7 mouse cellular contexts compared by ENCODE assay signal in the genomic region with DNA sequence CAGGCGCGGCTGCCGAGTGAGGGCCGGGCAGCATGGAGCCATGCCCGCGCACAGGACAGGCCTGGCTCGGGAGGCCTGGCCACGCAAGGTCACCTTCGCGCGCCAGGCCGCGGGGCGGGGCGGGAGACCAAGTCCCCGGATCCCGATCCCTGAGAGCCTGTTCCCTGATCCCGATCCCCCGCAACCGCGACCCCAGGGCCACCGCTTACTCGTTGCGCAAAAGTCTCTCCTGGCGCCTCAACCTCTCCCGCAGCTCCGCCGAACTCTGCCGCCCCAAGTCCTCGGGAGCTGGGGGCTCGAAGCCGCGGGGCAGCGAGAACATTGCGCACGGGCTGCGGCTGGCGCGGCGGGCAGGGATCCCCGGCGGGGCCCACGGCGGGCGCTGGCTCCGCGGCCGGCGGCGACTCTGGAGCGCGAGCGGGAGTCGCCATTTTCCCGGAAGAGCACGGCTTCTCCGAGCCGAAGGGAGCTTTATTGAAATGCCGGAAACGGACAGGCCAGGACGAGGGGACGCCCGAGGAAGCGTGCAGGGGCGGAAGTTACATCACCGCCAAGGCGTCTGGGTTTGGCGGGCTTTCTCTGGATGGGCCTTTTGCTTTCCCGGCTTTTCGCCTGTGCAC. TPM values are rescaled to one million over a fixed set of nuclear protein-coding genes. Genes with fewer than 3 reads are reported as not detected.
A peak's percentile ranks its signal among the peaks of the same experiment; 100 is the strongest.
DNase-seq lines count a peak whose midpoint lies in the region; ATAC-seq lines count a peak whose summit lies in the region.

Gene Polr2m, minus strand, starts transcription at position 461 of the 620 bp plus-strand sequence.

- peaks cover 9% of the 10 kb centered on the region; the same call in 1 of the 2 replicates for H3K4me1 ChIP-seq in intestine, embryonic 16.5 days (ENCODE audit: control insufficient read depth, insufficient read depth, low read length)
- H3K4me1 ChIP-seq in midbrain, embryonic 11.5 days (ENCODE audit: control insufficient read depth, insufficient read depth, low read length) = peaks cover 5% of the 10 kb centered on the region

- intact Hi-C loops in left cerebral cortex, postnatal 36 days (cut with DNase I) = no loop called here

- WGBS in intestine, embryonic 16.5 days = under 1% methylated on average over 70 of the region's 70 CpGs
- under 1% methylated on average over 70 of the region's 70 CpGs for WGBS in midbrain, embryonic 11.5 days

- H3K4me2 ChIP-seq in intestine, embryonic 16.5 days (ENCODE audit: low read depth, low read length) = peak within 1 kb of the TSS; percentile 65
- H3K4me2 ChIP-seq in midbrain, embryonic 11.5 days = peak within 1 kb of the TSS; percentile 66

- H3K9me3 ChIP-seq in intestine, embryonic 16.5 days (ENCODE audit: control insufficient read depth, low read length) = no peaks in the 10 kb centered on the region
- H3K9me3 ChIP-seq in midbrain, embryonic 11.5 days (ENCODE audit: control insufficient read depth, low read length) = no peaks in the 10 kb centered on the region

- peaks cover 17% of the 10 kb centered on the region for H3K36me3 ChIP-seq in intestine, embryonic 16.5 days (ENCODE audit: control insufficient read depth, insufficient read depth, low read length)
- peaks cover 21% of the 10 kb centered on the region for H3K36me3 ChIP-seq in midbrain, embryonic 11.5 days (ENCODE audit: control insufficient read depth, insufficient read depth, low read length)

- DNase-seq in adrenal gland, adult 8-10 months = peak; percentile 91
- peak; percentile 98 for DNase-seq in embryo, embryonic 9.5 days (ENCODE audit: extremely low spot score)
- peak; percentile 84 to 95 for DNase-seq in gastrocnemius, postnatal 4 days (ENCODE audit: low spot score in 2 of 2)
- DNase-seq in left cerebral cortex, postnatal 36 days (ENCODE audit: low spot score in 2 of 2) = peak; percentile 91 to 92
- peak; percentile 100 for DNase-seq in midbrain, embryonic 11.5 days (ENCODE audit: low spot score, missing footprints)
- peak; percentile 89 for DNase-seq in skeletal muscle tissue, adult 2 months (ENCODE audit: low read depth, low spot score)

- H3K9ac ChIP-seq in intestine, embryonic 16.5 days (ENCODE audit: low read depth, low read length) = peak within 1 kb of the TSS; percentile 99
- peak within 1 kb of the TSS; percentile 100 for H3K9ac ChIP-seq in midbrain, embryonic 11.5 days (ENCODE audit: low read length)

- peak within 1 kb of the TSS; percentile 91 for H3K4me3 ChIP-seq in intestine, embryonic 16.5 days (ENCODE audit: low read length)
- peak within 1 kb of the TSS; percentile 83 for H3K4me3 ChIP-seq in midbrain, embryonic 11.5 days (ENCODE audit: low read depth, low read length)

- peak; percentile 98 for ATAC-seq in intestine, embryonic 16.5 days
- ATAC-seq in midbrain, embryonic 11.5 days (ENCODE audit: low FRiP score) = peak; percentile 97

- H3K27ac ChIP-seq in intestine, embryonic 16.5 days (ENCODE audit: low read length) = peak within 1 kb of the TSS; percentile 94
- peak within 1 kb of the TSS; percentile 85 for H3K27ac ChIP-seq in midbrain, embryonic 11.5 days (ENCODE audit: low read depth, low read length)

- H3K27me3 ChIP-seq in intestine, embryonic 16.5 days (replicated peaks; ENCODE audit: control insufficient read depth, insufficient read depth, low read length) = no peaks in the 10 kb centered on the region
- no peaks in the 10 kb centered on the region for H3K27me3 ChIP-seq in midbrain, embryonic 11.5 days (ENCODE audit: control insufficient read depth, insufficient read depth, low read length)

RNA-seq across cellular contexts. Expression of gene Polr2m, which starts in this region (rescaled TPM):
- 100 to 1,000 TPM; 172 to 204 (median 192) TPM for total RNA-seq in adrenal gland, adult 8-10 months (2022)
- 100 to 1,000 TPM; 208 to 216 TPM for total RNA-seq in gastrocnemius, postnatal 4 days (2021)
- polyA plus RNA-seq in intestine, embryonic 16.5 days (2015; fragmentation: Nextera tagmentation; extraction: Ambion mirVana) = 280 and 300 TPM in 2 replicates
- 100 to 1,000 TPM; 190 to 225 TPM for total RNA-seq in left cerebral cortex, postnatal 36 days (2021)
- 455 and 475 TPM in 2 replicates for polyA plus RNA-seq in midbrain, embryonic 11.5 days (2014; fragmentation: Nextera tagmentation; extraction: Ambion mirVana)

Comparison
In these comparisons a context has a peak if more than half of its experiments do, and no peak if none do; other contexts are left out.
1. Peak in every context shown above with its lines: DNase-seq, ATAC-seq, H3K4me3 ChIP-seq and H3K27ac ChIP-seq.